Mouse (Mus musculus): Measurements from ENCODE around the gene Ankle1. TPM values are rescaled to one million over a fixed set of nuclear protein-coding genes. Genes with fewer than 3 reads are reported as not detected.
"Not testable (repeated sequence)": the region's sequence is repeated elsewhere in the genome, so short reads cannot be mapped to it uniquely, and the experiment has no call there.

Gene Ankle1
- polyA plus RNA-seq, 2 experiments = 17.0 to 60.7 TPM

DNA sequence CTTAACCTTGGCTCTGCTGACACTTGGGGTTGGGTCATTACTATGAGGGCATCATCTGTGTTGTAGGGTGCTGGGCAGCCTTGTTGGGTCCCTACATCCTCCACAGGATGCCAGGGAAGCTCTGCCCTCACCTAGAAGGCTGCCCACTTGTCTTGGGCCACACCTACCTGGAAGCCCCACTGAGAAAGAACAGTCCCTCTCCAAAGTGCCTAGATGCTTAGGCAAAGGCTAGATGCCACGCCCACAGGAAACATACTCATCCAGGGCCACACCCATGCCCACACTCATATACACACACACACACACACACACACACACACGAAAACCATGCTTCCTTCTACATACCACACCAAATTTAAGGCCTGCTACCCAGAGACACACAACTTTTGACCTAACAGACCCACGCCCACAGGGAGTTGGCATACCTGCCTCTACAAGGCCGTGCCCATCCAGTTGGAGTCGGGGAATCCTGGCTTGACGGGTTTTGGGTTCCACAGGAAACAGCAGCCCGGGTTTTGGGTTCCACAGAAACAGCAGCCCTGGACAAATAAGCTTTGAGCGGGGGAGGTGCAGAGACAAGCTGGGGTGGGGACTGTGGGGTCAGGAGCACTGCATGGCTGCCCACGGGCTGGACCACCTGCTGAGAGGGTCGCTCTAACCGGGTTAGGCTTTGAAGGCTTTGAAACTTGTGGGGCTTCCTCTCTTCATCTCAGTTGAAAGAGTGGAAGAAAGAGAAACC, 5.9 kb downstream of the Ankle1 start:
- H3K27me3 ChIP-seq (ENCODE audit: control insufficient read depth, insufficient read depth, low read length) = no peaks in the 10 kb centered on the region
- no peak for DNase-seq (ENCODE audit: low spot score)
- no peak overlapping the region for H3K4me2 ChIP-seq (replicated peaks; ENCODE audit: low read depth, low read length, severe bottlenecking)
- H3K9ac ChIP-seq (ENCODE audit: low read depth, low read length, severe bottlenecking) = no peak overlapping the region
- H3K4me3 ChIP-seq (replicated peaks; ENCODE audit: low read length) = no peak overlapping the region
- H3K27ac ChIP-seq (replicated peaks; ENCODE audit: low read depth, low read length) = no peak overlapping the region
- peaks cover 28% of the 10 kb centered on the region for H3K36me3 ChIP-seq (ENCODE audit: control insufficient read depth, insufficient read depth, low read length)
- TF ChIP-seq POLR2A (IDR thresholded peaks at IDR 0.05; ENCODE audit: borderline replicate concordance, extremely low read depth, insufficient read depth, insufficient read length) = no peak
- WGBS = 45% methylated on average over 11 of the region's 11 CpGs
- peaks cover 1% of the 10 kb centered on the region for H3K4me1 ChIP-seq (ENCODE audit: control insufficient read depth, insufficient read depth, low read length)
- H3K9me3 ChIP-seq (ENCODE audit: control insufficient read depth, low read length) = no peaks in the 10 kb centered on the region
- no peak for ATAC-seq (ENCODE audit: low FRiP score, low read depth)

DNA sequence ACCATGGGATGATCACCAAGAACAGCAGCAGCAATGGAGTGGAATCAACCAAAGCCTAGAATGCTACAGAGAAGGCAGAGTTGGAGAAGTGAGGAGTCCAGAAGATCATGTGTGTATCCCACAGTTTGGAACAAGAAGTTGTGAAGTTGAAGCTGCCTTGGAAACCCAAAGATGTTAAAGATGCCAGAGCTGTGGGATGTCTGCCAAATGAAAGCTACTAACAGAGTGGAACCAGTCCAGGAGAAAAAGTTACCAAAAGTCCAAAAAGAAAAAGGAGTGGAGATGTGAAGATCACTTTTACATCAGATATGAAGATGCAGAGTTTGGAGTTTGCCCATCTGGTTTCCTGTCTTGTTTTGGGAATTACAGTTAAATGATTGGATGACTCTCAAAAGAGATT, 16.3 kb downstream of the Ankle1 start:
- no peak overlapping the region for H3K27ac ChIP-seq (replicated peaks; ENCODE audit: low read depth, low read length)
- H3K36me3 ChIP-seq (ENCODE audit: control insufficient read depth, insufficient read depth, low read length) = no peaks in the 10 kb centered on the region
- H3K27me3 ChIP-seq (ENCODE audit: control insufficient read depth, insufficient read depth, low read length) = no peaks in the 10 kb centered on the region
- H3K9ac ChIP-seq (ENCODE audit: low read depth, low read length, severe bottlenecking) = no peak overlapping the region
- H3K4me3 ChIP-seq (replicated peaks; ENCODE audit: low read length) = no peak overlapping the region
- no peak for DNase-seq (ENCODE audit: low spot score)
- H3K9me3 ChIP-seq (ENCODE audit: control insufficient read depth, low read length) = no peaks in the 10 kb centered on the region
- TF ChIP-seq POLR2A (IDR thresholded peaks at IDR 0.05; ENCODE audit: borderline replicate concordance, extremely low read depth, insufficient read depth, insufficient read length) = no peak
- H3K4me1 ChIP-seq (ENCODE audit: control insufficient read depth, insufficient read depth, low read length) = no peaks in the 10 kb centered on the region
- H3K4me2 ChIP-seq (replicated peaks; ENCODE audit: low read depth, low read length, severe bottlenecking) = no peak overlapping the region
- no peak for ATAC-seq (ENCODE audit: low FRiP score, low read depth)

DNA sequence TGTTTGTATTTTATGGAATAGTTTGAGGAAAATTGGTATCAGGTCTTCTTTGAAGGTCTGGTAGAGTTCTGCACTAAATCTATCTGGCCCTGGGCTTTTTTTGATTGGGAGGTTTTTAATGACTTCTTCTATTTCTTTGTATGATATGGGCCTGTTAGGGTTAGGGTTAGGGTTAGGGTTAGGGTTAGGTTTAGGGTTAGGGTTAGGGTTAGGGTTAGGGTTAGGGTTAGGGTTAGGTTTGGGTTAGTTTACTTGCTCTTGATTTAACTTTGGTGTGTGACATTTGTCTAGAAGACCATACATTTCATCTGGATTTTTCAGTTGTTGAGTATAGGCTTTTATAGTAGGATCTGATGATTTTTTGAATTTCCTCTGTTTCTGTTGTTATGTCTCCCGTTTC, 27.1 kb downstream of the Ankle1 start:
- not testable (repeated sequence) for H3K4me2 ChIP-seq (replicated peaks; ENCODE audit: low read depth, low read length, severe bottlenecking); H3K9me3 ChIP-seq (ENCODE audit: control insufficient read depth, low read length); H3K9ac ChIP-seq (ENCODE audit: low read depth, low read length, severe bottlenecking); H3K36me3 ChIP-seq (ENCODE audit: control insufficient read depth, insufficient read depth, low read length); DNase-seq (ENCODE audit: low spot score); H3K27me3 ChIP-seq (ENCODE audit: control insufficient read depth, insufficient read depth, low read length); H3K4me3 ChIP-seq (replicated peaks; ENCODE audit: low read length); H3K4me1 ChIP-seq (ENCODE audit: control insufficient read depth, insufficient read depth, low read length); ATAC-seq (ENCODE audit: low FRiP score, low read depth); H3K27ac ChIP-seq (replicated peaks; ENCODE audit: low read depth, low read length)
- WGBS = 81% methylated on average over 1 of the region's 1 CpGs

DNA sequence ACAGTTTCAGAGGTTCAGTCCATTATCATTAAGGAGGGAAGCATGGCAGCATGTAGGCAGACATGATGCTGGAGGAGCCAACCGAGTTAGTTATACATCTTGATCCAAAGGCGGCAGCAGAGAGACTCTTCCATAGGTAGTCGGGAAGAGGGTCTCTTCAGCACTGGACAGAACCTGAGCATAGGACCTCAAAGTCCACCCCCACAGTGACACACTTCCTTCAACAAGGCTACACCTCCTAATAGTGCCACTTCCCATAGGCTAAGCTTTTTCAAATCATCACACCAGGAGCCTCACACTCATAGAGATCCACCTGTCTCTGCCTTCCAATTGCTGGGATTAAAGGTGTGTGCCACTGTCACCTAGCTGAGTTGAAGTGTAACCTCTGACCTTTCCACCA, 31.2 kb downstream of the Ankle1 start:
- Histone ChIP-seq H3K4me3 (replicated peaks; ENCODE audit: low read length) (no peak overlapping the region), H3K9me3 (ENCODE audit: control insufficient read depth, low read length) (no peaks in the 10 kb centered on the region), H3K9ac (ENCODE audit: low read depth, low read length, severe bottlenecking) (no peak overlapping the region), H3K36me3 (ENCODE audit: control insufficient read depth, insufficient read depth, low read length) (no peaks in the 10 kb centered on the region), H3K4me2 (replicated peaks; ENCODE audit: low read depth, low read length, severe bottlenecking) (no peak overlapping the region), H3K27me3 (ENCODE audit: control insufficient read depth, insufficient read depth, low read length) (no peaks in the 10 kb centered on the region), H3K4me1 (ENCODE audit: control insufficient read depth, insufficient read depth, low read length) (no peaks in the 10 kb centered on the region), H3K27ac (replicated peaks; ENCODE audit: low read depth, low read length) (no peak overlapping the region)
- DNase-seq (ENCODE audit: low spot score) (no peak), ATAC-seq (ENCODE audit: low FRiP score, low read depth) (no peak)
- no peak for TF ChIP-seq POLR2A (IDR thresholded peaks at IDR 0.05; ENCODE audit: borderline replicate concordance, extremely low read depth, insufficient read depth, insufficient read length)
- 62% methylated on average over 3 of the region's 3 CpGs for WGBS

- peak; percentile 89 for DNase-seq (ENCODE audit: low spot score)
- H3K9ac ChIP-seq (ENCODE audit: low read depth, low read length, severe bottlenecking) = no peak overlapping the region
- H3K27me3 ChIP-seq (ENCODE audit: control insufficient read depth, insufficient read depth, low read length) = no peaks in the 10 kb centered on the region
- H3K4me2 ChIP-seq (replicated peaks; ENCODE audit: low read depth, low read length, severe bottlenecking) = no peak overlapping the region
- H3K4me1 ChIP-seq (ENCODE audit: control insufficient read depth, insufficient read depth, low read length) = no peaks in the 10 kb centered on the region
- H3K9me3 ChIP-seq (ENCODE audit: control insufficient read depth, low read length) = no peaks in the 10 kb centered on the region
- 0 out of 2 replicates have a peak, but pooled peaks have one; percentile 34 for ATAC-seq (ENCODE audit: low FRiP score, low read depth)
- H3K36me3 ChIP-seq (ENCODE audit: control insufficient read depth, insufficient read depth, low read length) = no peaks in the 10 kb centered on the region
- no peak for TF ChIP-seq POLR2A (IDR thresholded peaks at IDR 0.05; ENCODE audit: borderline replicate concordance, extremely low read depth, insufficient read depth, insufficient read length)
- no peak overlapping the region for H3K27ac ChIP-seq (replicated peaks; ENCODE audit: low read depth, low read length)
- H3K4me3 ChIP-seq (replicated peaks; ENCODE audit: low read length) = no peak overlapping the region
- 1% methylated on average over 7 of the region's 7 CpGs for WGBS
Measured at GRCm38 (mm10) chr8:71441404-71441803, 35.6 kb downstream of the Ankle1 start.

GRCm38 (mm10) chr8:71445096-71445495, 39.3 kb downstream of the Ankle1 start:
- Histone ChIP-seq H3K4me2 (replicated peaks; ENCODE audit: low read depth, low read length, severe bottlenecking) (no peak overlapping the region), H3K9me3 (ENCODE audit: control insufficient read depth, low read length) (no peaks in the 10 kb centered on the region), H3K27me3 (ENCODE audit: control insufficient read depth, insufficient read depth, low read length) (no peaks in the 10 kb centered on the region), H3K36me3 (ENCODE audit: control insufficient read depth, insufficient read depth, low read length) (no peaks in the 10 kb centered on the region), H3K9ac (ENCODE audit: low read depth, low read length, severe bottlenecking) (no peak overlapping the region), H3K27ac (replicated peaks; ENCODE audit: low read depth, low read length) (no peak overlapping the region), H3K4me3 (replicated peaks; ENCODE audit: low read length) (no peak overlapping the region), H3K4me1 (ENCODE audit: control insufficient read depth, insufficient read depth, low read length) (no peaks in the 10 kb centered on the region)
- ATAC-seq (ENCODE audit: low FRiP score, low read depth) (no peak), DNase-seq (ENCODE audit: low spot score) (no peak)
- WGBS = 57% methylated on average over 7 of the region's 7 CpGs
- no peak for TF ChIP-seq POLR2A (IDR thresholded peaks at IDR 0.05; ENCODE audit: borderline replicate concordance, extremely low read depth, insufficient read depth, insufficient read length)

All from limb, embryonic 14.5 days (tissue).